Mouse (Mus musculus) c-Kit-negative CD71-positive TER-119-positive erythroid progenitor cells, embryonic 14.5 days (primary cell): ENCODE data around the gene Taar5.

ENCODE experiments used
- DNase-seq: peaks from one replicate; pipeline ENCODE4 v3.0.0-alpha.2; 2013; ENCODE audit warnings: low read depth, low spot score

Taar5 gene

DNA sequence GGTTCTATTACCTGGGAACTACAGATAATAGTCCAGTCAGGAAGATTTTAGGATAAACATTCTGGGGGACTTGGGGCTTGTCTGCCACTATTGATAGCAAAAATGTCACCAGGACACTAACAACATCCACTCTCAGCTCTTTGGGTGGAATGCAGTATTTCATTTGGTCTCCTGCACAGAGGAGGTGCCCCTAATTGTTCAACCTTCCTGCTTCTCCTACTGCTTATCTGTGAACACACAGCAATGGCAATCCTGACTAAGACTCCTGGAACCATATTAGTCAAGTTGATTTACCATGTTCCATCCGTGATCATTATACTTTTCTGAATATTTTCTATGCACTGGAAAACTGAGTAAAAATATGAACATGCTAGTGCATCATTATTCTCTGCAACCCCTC lies 37.6 kb downstream of the Taar5 start:
- DNase-seq: no peak
